Mouse (Mus musculus): ENCODE results near the gene Reep1.

- no peak for TF ChIP-seq CTCF (IDR thresholded peaks at IDR 0.05; ENCODE audit: borderline replicate concordance, insufficient read depth, low read length)
- TF ChIP-seq POLR2A (IDR thresholded peaks at IDR 0.05; ENCODE audit: low read depth, low read length): no peak
Observed at GRCm38 (mm10) chr6:71823961-71824360, 116.6 kb downstream of the Reep1 start.

All from embryonic fibroblast, embryonic 13.5 days (primary cell).